ENCODE assay signal across 9 mouse cellular contexts in the genomic region with DNA sequence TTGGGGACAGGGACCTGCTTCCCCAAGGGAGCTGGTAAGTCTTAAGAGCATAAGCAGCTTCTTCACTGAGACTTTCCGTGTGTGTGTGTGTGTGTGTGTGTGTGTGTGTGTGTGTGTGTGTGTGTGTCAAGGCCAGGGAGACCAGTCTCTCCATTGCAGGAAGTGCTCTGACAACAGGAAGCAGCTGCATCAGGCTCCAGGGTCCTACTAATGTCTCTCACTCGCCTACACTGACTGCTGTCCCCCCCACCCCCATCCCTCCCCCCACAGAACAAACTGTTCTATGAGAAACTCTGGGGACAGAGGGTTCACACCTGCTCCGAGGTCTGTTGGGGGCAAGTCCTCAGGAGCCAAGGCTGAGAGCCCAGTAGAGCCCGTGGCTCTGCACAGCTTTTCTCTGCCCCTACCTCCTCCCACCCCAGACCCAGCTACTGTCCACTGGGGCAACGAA. TPM values are rescaled to one million over a fixed set of nuclear protein-coding genes. Genes with fewer than 3 reads are reported as not detected.
A peak's percentile ranks its signal among the peaks of the same experiment; 100 is the strongest.
DNase-seq lines count a peak whose midpoint lies in the region; ATAC-seq lines count a peak whose summit lies in the region.
"Had no signal": no experiment of that assay in that cellular context is flagged by ENCODE, and none has a peak within 500 bp of the region (broad histone marks: within the 10 kb centered on the region; RNA-seq: fewer than 3 reads in every experiment).

No protein-coding gene starts in this region.

- H3K9ac ChIP-seq in neural tube, embryonic 15.5 days (replicated peaks), result no peak overlapping the region
- H3K9ac ChIP-seq in embryonic facial prominence, embryonic 12.5 days, result no peak overlapping the region
- H3K9ac ChIP-seq: midbrain, embryonic 12.5 days had no signal

- DNase-seq in neural tube, embryonic 10.5 days (ENCODE audit: extremely low spot score, low spot score), result peak; percentile 26
- DNase-seq in kidney, postnatal 14 days, result peak; percentile 77
- no peak for DNase-seq in ovary, postnatal 10 days (ENCODE audit: low spot score)
- no peak for DNase-seq in frontal cortex, postnatal 14 days (ENCODE audit: low spot score in 2 of 2)
- no peak for DNase-seq in layer of hippocampus, adult 9-10 months (ENCODE audit: low spot score)

- no peaks in the 10 kb centered on the region for H3K27me3 ChIP-seq in neural tube, embryonic 15.5 days (replicated peaks)
- H3K27me3 ChIP-seq in embryonic facial prominence, embryonic 12.5 days, result no peaks in the 10 kb centered on the region
- H3K27me3 ChIP-seq: midbrain, embryonic 12.5 days had no signal

- H3K9me3 ChIP-seq in neural tube, embryonic 15.5 days (replicated peaks), result no peaks in the 10 kb centered on the region
- H3K9me3 ChIP-seq in embryonic facial prominence, embryonic 12.5 days, result no peaks in the 10 kb centered on the region
- H3K9me3 ChIP-seq: midbrain, embryonic 12.5 days had no signal

- no peaks in the 10 kb centered on the region for H3K36me3 ChIP-seq in neural tube, embryonic 15.5 days
- no peaks in the 10 kb centered on the region for H3K36me3 ChIP-seq in embryonic facial prominence, embryonic 12.5 days
- H3K36me3 ChIP-seq: midbrain, embryonic 12.5 days had no signal

- H3K4me2 ChIP-seq in neural tube, embryonic 15.5 days, result no peak overlapping the region
- no peak overlapping the region for H3K4me2 ChIP-seq in embryonic facial prominence, embryonic 12.5 days (replicated peaks)
- H3K4me2 ChIP-seq: midbrain, embryonic 12.5 days had no signal

- H3K4me1 ChIP-seq in neural tube, embryonic 15.5 days, result peaks cover 4% of the 10 kb centered on the region; the same call in 1 of the 2 replicates
- H3K4me1 ChIP-seq in embryonic facial prominence, embryonic 12.5 days, result peaks cover 21% of the 10 kb centered on the region

- H3K27ac ChIP-seq in neural tube, embryonic 15.5 days (replicated peaks), result no peak overlapping the region
- H3K27ac ChIP-seq in embryonic facial prominence, embryonic 12.5 days, result peak overlapping the region; percentile 65; the same call in 1 of the 2 replicates
- H3K27ac ChIP-seq: midbrain, embryonic 12.5 days had no signal

- 46% methylated on average over 5 of the region's 5 CpGs for WGBS in neural tube, embryonic 15.5 days
- WGBS in embryonic facial prominence, embryonic 12.5 days, result 45% methylated on average over 5 of the region's 5 CpGs

- ATAC-seq in neural tube, embryonic 15.5 days (ENCODE audit: low FRiP score), result no peak
- ATAC-seq in embryonic facial prominence, embryonic 12.5 days (ENCODE audit: insufficient number of reproducible peaks, insufficient read depth, low FRiP score, low TSS enrichment), result no peak
- peak; percentile 59 for ATAC-seq in megakaryocyte progenitor cell, adult 5-6 weeks (replicated peaks; ENCODE audit: poor library complexity)

- H3K4me3 ChIP-seq in neural tube, embryonic 15.5 days (replicated peaks), result no peak overlapping the region
- no peak overlapping the region for H3K4me3 ChIP-seq in embryonic facial prominence, embryonic 12.5 days
- H3K4me3 ChIP-seq: midbrain, embryonic 12.5 days had no signal

RNA-seq across cellular contexts. Expression of gene Srp14, which starts 11.8 kb away (rescaled TPM):
- polyA plus RNA-seq in neural tube, embryonic 15.5 days (2015; fragmentation: Nextera tagmentation; extraction: Ambion mirVana), result 317 and 351 TPM in 2 replicates
- polyA plus RNA-seq in embryonic facial prominence, embryonic 12.5 days (2016; fragmentation: Nextera tagmentation; extraction: Ambion mirVana), result 239 and 256 TPM in 2 replicates
- total RNA-seq in megakaryocyte progenitor cell, adult 5-6 weeks (2015), result 166 and 168 TPM in 2 replicates
- total RNA-seq in megakaryocyte progenitor cell, adult 5-6 weeks (2017), result 203 and 225 TPM in 2 replicates

RNA-seq across cellular contexts. Expression of gene Bmf, which starts 58.2 kb away (rescaled TPM):
- 2.0 and 3.6 TPM in 2 replicates for polyA plus RNA-seq in neural tube, embryonic 15.5 days (2015; fragmentation: Nextera tagmentation; extraction: Ambion mirVana)
- 6.6 and 7.1 TPM in 2 replicates for polyA plus RNA-seq in embryonic facial prominence, embryonic 12.5 days (2016; fragmentation: Nextera tagmentation; extraction: Ambion mirVana)
- total RNA-seq in megakaryocyte progenitor cell, adult 5-6 weeks (2015), result 0.20 and 0.56 TPM in 2 replicates
- 0.51 and 0.71 TPM in 2 replicates for total RNA-seq in megakaryocyte progenitor cell, adult 5-6 weeks (2017)

Comparison
In these comparisons a context has a peak if more than half of its experiments do, and no peak if none do; other contexts are left out.
1. DNase-seq: peak in neural tube, embryonic 10.5 days (single experiment) and kidney, postnatal 14 days (single experiment); none in ovary, postnatal 10 days (single experiment), frontal cortex, postnatal 14 days (0 of 2) and layer of hippocampus, adult 9-10 months (single experiment).